Mouse (Mus musculus) heart, postnatal 14 days (tissue): ENCODE results near the gene Gnai1. TPM values are rescaled to one million over a fixed set of nuclear protein-coding genes. Genes with fewer than 3 reads are reported as not detected.

Experiments
- DNase-seq, 2 experiments: peaks; one replicate each; pipeline ENCODE4 v3.0.0; 2021 to 2022
- intact Hi-C: fragments of 180-260 bp; cut with DNase I; formaldehyde crosslinking; loops from one replicate; pipeline ENCODE4 v1.15.1; 2025
- total RNA-seq, 2 experiments: library from RNA; stranded (reverse); gene quantifications; 2 replicates each; pipeline ENCODE4 v1.2.3; 2021

The Gnai1 gene
- total RNA-seq, 2 experiments from 2014 or later = 11.4 to 12.2 TPM

- intact Hi-C loops = no loop called here
Observed at GRCm38 (mm10) chr5:18289530-18289929, 70.6 kb downstream of the Gnai1 start.

GRCm38 (mm10) chr5:18288694-18289093 is 71.5 kb downstream of the Gnai1 start:
- DNase-seq = no peak
- intact Hi-C loops = no loop called here

More at GRCm38 (mm10) chr5:18289530-18289929, 70.6 kb downstream of the Gnai1 start:
- DNase-seq = no peak

- no peak for DNase-seq
- intact Hi-C loops = no loop called here
Observed at GRCm38 (mm10) chr5:18288079-18288478, 72.1 kb downstream of the Gnai1 start.

- intact Hi-C loops = no loop called here
- no peak for DNase-seq
Observed at GRCm38 (mm10) chr5:18282095-18282494, 78.1 kb downstream of the Gnai1 start.

- intact Hi-C loops = no loop called here
- no peak for DNase-seq
Observed at GRCm38 (mm10) chr5:18274352-18274940, 85.7 kb downstream of the Gnai1 start.

GRCm38 (mm10) chr5:18273291-18274284 is 86.6 kb downstream of the Gnai1 start:
- intact Hi-C loops = no loop called here
- DNase-seq = no peak

GRCm38 (mm10) chr5:18250379-18251017 is 109.7 kb downstream of the Gnai1 start:
- intact Hi-C loops = no loop called here
- no peak for DNase-seq

- intact Hi-C loops = no loop called here
- no peak for DNase-seq
Observed at GRCm38 (mm10) chr5:18249132-18249531, 111.0 kb downstream of the Gnai1 start.

GRCm38 (mm10) chr5:18229396-18229795 is 130.8 kb downstream of the Gnai1 start:
- intact Hi-C loops = no loop called here
- no peak for DNase-seq

- DNase-seq = no peak
- intact Hi-C loops = no loop called here
Observed at GRCm38 (mm10) chr5:18228866-18229265, 131.3 kb downstream of the Gnai1 start.

- intact Hi-C loops = no loop called here
- peak in 1 of 2 experiments; percentile 8 for DNase-seq
Observed at GRCm38 (mm10) chr5:18220873-18221272, 139.3 kb downstream of the Gnai1 start.

GRCm38 (mm10) chr5:18218292-18218691 is 141.9 kb downstream of the Gnai1 start:
- DNase-seq = no peak
- intact Hi-C loops = no loop called here

- intact Hi-C loops = no loop called here
- no peak for DNase-seq
Observed at GRCm38 (mm10) chr5:18217856-18218255, 142.3 kb downstream of the Gnai1 start.
